Mouse (Mus musculus) adrenal gland, adult (tissue): ENCODE measurements around the gene Pml.
A peak's percentile ranks its signal among the peaks of the same experiment; 100 is the strongest.

ENCODE experiments used
- DNase-seq, 2 experiments: peaks; one replicate each; pipeline ENCODE4 v3.0.0; 2022 to 2023; ENCODE audit warnings: low spot score in 1 of 2; ENCODE audit not compliant: inconsistent age in 2 of 2

The Pml gene

GRCm38 (mm10) chr9:58249592-58250192, at the start of gene Pml:
Pml (minus strand) TSS chr9:58249786.
- DNase-seq, result peak; percentile 84 to 95

GRCm38 (mm10) chr9:58297961-58298477, 48.4 kb upstream of the Pml start:
- DNase-seq, result no peak

GRCm38 (mm10) chr9:58297065-58297464, 47.5 kb upstream of the Pml start:
- DNase-seq, result no peak

- no peak for DNase-seq
Measured at GRCm38 (mm10) chr9:58295766-58296361, 46.3 kb upstream of the Pml start.

- no peak for DNase-seq
Measured at GRCm38 (mm10) chr9:58295345-58295744, 45.8 kb upstream of the Pml start.

- no peak for DNase-seq
Measured at GRCm38 (mm10) chr9:58294527-58294926, 44.9 kb upstream of the Pml start.

GRCm38 (mm10) chr9:58289901-58290300, 40.3 kb upstream of the Pml start:
- no peak for DNase-seq

GRCm38 (mm10) chr9:58289090-58289489, 39.5 kb upstream of the Pml start:
- peak in 1 of 2 experiments; percentile 29 for DNase-seq

- no peak for DNase-seq
Measured at GRCm38 (mm10) chr9:58283431-58283830, 33.8 kb upstream of the Pml start.

GRCm38 (mm10) chr9:58281597-58281996, 32.0 kb upstream of the Pml start:
- peak; percentile 30 to 75 for DNase-seq

- DNase-seq, result peak; percentile 67 to 93
Measured at GRCm38 (mm10) chr9:58280259-58281109, 30.9 kb upstream of the Pml start.

- DNase-seq, result no peak
Measured at GRCm38 (mm10) chr9:58279780-58280179, 30.2 kb upstream of the Pml start.

GRCm38 (mm10) chr9:58278821-58279723, 29.5 kb upstream of the Pml start:
- DNase-seq, result no peak

- DNase-seq, result no peak
Measured at GRCm38 (mm10) chr9:58278313-58278712, 28.7 kb upstream of the Pml start.

- no peak for DNase-seq
Measured at GRCm38 (mm10) chr9:58276346-58276745, 26.8 kb upstream of the Pml start.

- DNase-seq, result no peak
Measured at GRCm38 (mm10) chr9:58275797-58276196, 26.2 kb upstream of the Pml start.

- DNase-seq, result peak; percentile 51 to 80
Measured at GRCm38 (mm10) chr9:58275115-58275774, 25.7 kb upstream of the Pml start.

- DNase-seq, result peak in 1 of 2 experiments; percentile 40
Measured at GRCm38 (mm10) chr9:58274626-58275025, 25.0 kb upstream of the Pml start.

- no peak for DNase-seq
Measured at GRCm38 (mm10) chr9:58274101-58274604, 24.6 kb upstream of the Pml start.

GRCm38 (mm10) chr9:58272855-58273254, 23.3 kb upstream of the Pml start:
- no peak for DNase-seq
